Mouse (Mus musculus) heart, postnatal 4 days (tissue): ENCODE measurements around the gene Kcnh1. TPM values are rescaled to one million over a fixed set of nuclear protein-coding genes. Genes with fewer than 3 reads are reported as not detected.

Experiments used
- DNase-seq: peaks from one replicate; pipeline ENCODE4 v3.0.0; 2021
- total RNA-seq, 2 experiments: library from RNA; stranded (reverse); gene quantifications; 2 replicates each; pipeline ENCODE4 v1.2.3; 2021

Kcnh1 gene
- total RNA-seq, 2 experiments from 2014 or later: 0.29 to 0.38 TPM

DNA sequence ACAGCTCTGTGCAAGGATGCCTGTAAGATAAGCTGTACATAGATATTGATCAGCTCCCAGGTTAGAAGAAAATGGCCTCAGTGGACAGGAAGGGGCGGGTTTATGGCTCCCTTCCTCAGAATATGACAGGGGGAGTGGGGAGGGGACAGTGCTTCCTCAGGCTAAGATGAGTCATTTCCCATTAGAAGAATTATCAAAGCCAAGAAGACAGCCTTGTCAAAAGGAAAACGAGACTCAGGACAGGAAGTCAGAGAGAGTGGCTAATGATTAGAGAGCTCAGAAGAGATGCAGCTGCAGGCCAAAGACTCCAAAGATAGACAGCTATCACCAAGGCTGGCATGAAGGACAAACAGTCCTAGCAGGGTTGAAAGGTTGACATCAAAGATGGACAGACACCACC lies 341.6 kb downstream of the Kcnh1 start:
- no peak for DNase-seq

DNA sequence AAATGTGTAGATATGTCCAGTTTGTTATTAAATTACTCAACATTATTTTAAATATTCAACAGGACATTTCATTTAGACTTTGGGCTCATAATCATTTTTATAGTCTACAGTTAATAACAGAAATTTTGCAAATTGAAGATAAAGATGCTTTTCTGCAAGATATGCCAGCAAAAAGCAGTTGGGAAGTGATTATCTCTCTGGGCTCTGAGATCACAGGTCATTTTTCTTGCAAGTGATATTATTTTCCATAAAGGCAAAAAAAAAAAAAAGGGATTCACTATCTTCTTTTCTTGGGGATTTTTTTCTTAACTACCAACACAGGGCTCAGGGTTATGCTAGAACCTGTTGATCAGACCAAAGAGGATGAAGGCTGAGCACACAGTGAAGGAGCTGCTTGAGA lies 342.4 kb downstream of the Kcnh1 start:
- DNase-seq: no peak

DNA sequence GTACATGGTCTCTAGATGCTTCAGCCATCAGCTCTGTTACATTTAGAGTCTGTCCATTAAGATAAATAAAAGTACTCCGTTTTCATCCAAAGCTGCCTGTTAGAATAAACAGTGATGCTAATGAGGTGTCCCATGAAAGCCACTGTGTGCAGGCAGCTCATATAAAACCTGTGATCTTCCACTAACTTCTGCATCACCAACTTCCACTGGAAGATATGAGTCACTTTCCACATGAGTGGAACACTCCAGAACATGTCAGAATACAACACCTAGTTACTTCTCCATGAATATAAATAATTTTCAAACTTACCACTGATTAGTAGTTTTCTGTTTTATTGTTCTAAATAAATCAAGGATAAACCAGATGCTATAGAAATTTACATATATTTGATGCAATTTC lies 345.9 kb downstream of the Kcnh1 start:
- DNase-seq: no peak

DNA sequence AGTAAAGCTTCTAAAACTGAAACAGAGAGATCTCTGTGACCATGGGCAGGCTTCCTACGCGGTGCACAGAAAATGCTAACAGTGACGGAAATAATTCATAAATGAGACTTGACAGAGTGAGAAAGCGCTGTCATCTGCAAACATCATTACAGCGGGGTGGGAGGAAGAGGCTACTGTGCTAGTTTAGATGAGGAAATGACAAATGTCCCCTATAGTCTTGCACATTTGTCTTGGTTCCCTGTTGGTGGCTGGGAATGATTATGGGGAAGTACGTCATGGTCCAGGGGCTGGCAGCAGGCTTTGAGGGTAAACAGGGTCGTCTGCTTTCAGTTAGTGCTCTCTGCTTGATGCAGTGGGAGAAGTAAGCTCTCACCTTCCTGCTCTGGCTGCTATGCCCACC lies 346.6 kb downstream of the Kcnh1 start:
- DNase-seq: no peak

GRCm38 (mm10) chr1:192542093-192542492 lies 351.5 kb downstream of the Kcnh1 start:
- no peak for DNase-seq

GRCm38 (mm10) chr1:192543686-192544085 lies 353.1 kb downstream of the Kcnh1 start:
- no peak for DNase-seq

DNA sequence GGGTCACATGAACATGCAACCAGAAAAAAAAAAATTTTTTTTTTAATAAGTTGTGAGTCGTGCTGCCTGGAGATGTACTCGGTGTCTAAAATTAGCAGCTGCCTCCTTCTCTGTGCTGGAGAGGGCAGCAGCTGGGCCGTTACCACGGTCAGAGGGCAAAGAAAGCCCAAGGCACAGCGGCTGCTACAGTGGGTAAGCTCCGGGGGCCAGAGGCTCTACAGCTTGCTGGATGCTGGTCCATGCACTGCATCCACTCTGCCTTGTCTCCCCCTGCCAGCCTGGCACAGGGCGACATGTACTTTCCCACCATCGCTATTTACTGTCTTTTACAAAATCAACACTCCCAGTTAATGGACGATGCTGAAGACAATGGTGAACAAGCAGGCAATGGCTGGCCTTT lies 353.5 kb downstream of the Kcnh1 start:
- no peak for DNase-seq

DNA sequence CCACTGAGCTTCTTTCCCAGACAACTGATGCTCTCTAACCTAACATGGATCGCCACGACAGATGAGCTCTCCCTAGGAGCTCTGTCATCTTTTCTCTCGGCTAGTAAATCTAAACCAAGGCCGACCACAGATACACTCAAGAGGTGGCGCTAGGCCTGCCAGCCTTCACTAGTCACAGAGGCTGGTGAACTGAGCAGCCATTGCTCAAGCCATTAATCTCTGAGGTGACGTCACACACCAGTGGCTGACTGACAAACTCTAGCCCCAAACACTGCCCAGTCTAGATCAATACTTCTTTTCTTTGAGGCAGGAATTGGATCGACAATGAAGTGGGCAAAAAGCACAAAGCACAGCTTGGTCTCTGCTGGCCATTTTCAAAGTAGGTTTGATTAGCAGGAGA lies 354.3 kb downstream of the Kcnh1 start:
- DNase-seq: no peak

DNA sequence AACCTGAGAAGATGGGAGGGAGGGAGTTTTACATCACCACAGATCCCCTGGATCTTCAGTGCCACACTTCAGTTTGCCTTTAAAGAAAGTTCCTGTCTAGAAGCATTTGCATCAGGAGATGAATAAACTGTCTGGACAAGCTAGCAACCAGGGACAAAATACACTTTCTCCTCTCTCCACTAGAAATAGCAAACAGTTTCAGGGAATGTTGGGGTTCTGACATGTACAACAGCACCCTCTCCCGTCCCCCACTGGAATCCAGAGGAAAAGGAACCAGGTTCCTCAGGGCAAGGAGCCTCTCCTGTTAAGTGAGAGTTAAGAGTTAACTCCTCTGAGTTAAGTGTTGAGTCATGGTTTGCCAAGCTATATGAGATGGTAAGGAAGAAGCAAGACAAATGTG lies 356.3 kb downstream of the Kcnh1 start:
- DNase-seq: no peak

DNA sequence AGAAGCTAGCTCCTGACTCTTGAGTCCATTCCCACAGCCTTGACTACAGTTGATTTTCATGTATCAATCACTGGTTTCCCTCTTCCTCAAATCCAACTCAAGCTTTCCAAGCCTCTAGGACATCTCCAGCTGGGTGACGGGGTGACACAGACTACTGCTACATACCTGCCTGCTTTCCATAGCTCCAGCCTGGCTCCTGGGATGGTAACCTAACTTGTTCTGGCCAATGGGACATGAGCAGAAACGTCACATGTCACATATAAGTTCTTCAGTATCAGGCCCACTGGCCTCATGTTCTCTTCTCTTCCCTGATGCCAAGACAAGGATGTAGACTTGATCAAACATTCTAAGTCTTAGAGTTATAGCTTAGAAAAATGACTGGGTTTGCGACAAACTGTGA lies 360.0 kb downstream of the Kcnh1 start:
- no peak for DNase-seq

DNA sequence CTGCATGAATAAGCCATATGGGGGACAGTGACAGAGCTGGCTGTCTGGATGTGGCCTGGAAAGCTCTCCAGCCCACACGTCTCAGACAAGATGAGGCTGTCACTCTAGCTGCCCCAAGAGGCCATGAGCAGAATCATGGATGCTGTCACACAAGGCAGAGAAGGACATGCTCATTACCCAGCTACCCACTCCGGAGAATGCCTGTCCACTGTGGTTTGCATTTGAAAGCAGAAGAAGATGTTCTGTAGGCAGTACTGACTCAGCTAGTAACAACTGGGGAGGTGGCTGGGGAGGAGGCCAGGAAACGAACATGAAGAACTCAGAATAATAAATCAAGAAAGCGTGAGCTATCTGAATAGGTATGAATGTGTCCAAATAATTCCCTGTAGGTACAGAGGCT lies 364.9 kb downstream of the Kcnh1 start:
- DNase-seq: no peak

- DNase-seq: no peak
Measured at GRCm38 (mm10) chr1:192557978-192558594, 367.5 kb downstream of the Kcnh1 start.

DNA sequence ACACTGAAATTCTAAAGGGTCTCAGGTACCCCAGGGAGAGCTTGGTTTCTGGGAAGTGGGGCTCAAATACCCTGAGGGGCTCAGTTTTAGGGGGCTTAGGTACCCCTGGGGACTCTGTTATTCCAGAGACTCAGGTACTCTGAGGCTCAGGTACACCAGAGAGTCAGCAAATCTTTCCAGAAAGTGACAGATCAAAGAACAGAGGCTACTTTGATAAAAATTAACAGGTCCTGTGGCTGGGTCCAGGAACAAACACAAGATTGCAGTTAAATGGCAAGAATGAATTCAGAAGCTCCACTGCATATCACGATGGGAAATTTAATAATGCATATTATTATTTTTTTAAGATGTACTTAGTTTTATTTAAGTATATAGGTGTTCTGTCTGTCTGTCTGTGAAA lies 368.8 kb downstream of the Kcnh1 start:
- DNase-seq: no peak

Other genes with a start within 250 kb of the Kcnh1 start
- 1 to 10 TPM; 2.7 to 2.8 TPM for gene Rd3, start 213.4 kb upstream of the Kcnh1 start, total RNA-seq
- 10 to 100 TPM; 15.0 to 22.4 TPM for gene Traf5, start 98.2 kb upstream of the Kcnh1 start, total RNA-seq
- 10 to 100 TPM; 43.7 to 48.1 TPM for gene Rcor3, start 52.7 kb upstream of the Kcnh1 start, total RNA-seq